Mouse (Mus musculus) MEL (cell line): ENCODE data around the gene Pcgf3. TPM values are rescaled to one million over a fixed set of nuclear protein-coding genes. Genes with fewer than 3 reads are reported as not detected.

Experiments used
- DNase-seq: peaks from one replicate; pipeline ENCODE4 v3.0.0; 2011; ENCODE audit warnings: low read depth, low spot score
- H3K27ac ChIP-seq: 2 replicates; pipeline ENCODE4 v1.5.1; 2012; ENCODE audit warnings: low read depth, mild to moderate bottlenecking, control low read depth, low read length, moderate library complexity; ENCODE audit not compliant: control insufficient read depth
- H3K27me3 ChIP-seq, 2 experiments: fragments of 150-350 bp in 1 of 2; sonication (generic) in 1 of 2; 2 replicates each; pipeline ENCODE4 v1.6.1; 2012; ENCODE audit warnings: low read length in 2 of 2, mild to moderate bottlenecking in 2 of 2, improper control_type of control experiment in 1 of 2, moderate library complexity in 1 of 2; ENCODE audit not compliant: insufficient read depth in 2 of 2, control insufficient read depth in 1 of 2
- H3K36me3 ChIP-seq, 2 experiments: 2 replicates each; pipeline ENCODE4 v1.6.1; 2012 to 2014; ENCODE audit warnings: low read length in 2 of 2, improper control_type of control experiment in 1 of 2, inconsistent platforms in 1 of 2, mild to moderate bottlenecking in 1 of 2; ENCODE audit not compliant: insufficient read depth in 2 of 2, control insufficient read depth in 1 of 2
- H3K4me1 ChIP-seq, 2 experiments: fragments of 150-350 bp in 1 of 2; sonication (generic) in 1 of 2; 2 replicates each; pipeline ENCODE4 v1.6.1; 2012; ENCODE audit warnings: low read length in 2 of 2, improper control_type of control experiment in 1 of 2, mild to moderate bottlenecking in 1 of 2; ENCODE audit not compliant: insufficient read depth in 2 of 2, control insufficient read depth in 1 of 2
- H3K4me3 ChIP-seq, 2 experiments: fragments of 150-350 bp in 1 of 2; sonication (generic) in 1 of 2; 2 replicates each; pipeline ENCODE4 v1.5.1; 2012; ENCODE audit warnings: low read depth in 2 of 2, low read length in 2 of 2, mild to moderate bottlenecking in 2 of 2, moderate library complexity in 2 of 2, control low read depth in 1 of 2, improper control_type of control experiment in 1 of 2; ENCODE audit not compliant: control insufficient read depth in 1 of 2, insufficient read depth in 1 of 2
- H3K79me2 ChIP-seq: 2 replicates; pipeline ENCODE4 v1.6.1; 2012; ENCODE audit warnings: mild to moderate bottlenecking, low read length, moderate library complexity; ENCODE audit not compliant: control insufficient read depth, poor library complexity, insufficient read depth
- H3K9ac ChIP-seq: 2 replicates; pipeline ENCODE4 v1.6.1; 2012; ENCODE audit warnings: low read depth, mild to moderate bottlenecking, control low read depth, low read length, moderate library complexity; ENCODE audit not compliant: control insufficient read depth, poor library complexity, severe bottlenecking
- H3K9me3 ChIP-seq: fragments of 150-350 bp; sonication (generic); replicated peaks from 2 replicates; pipeline ENCODE4 v1.6.1; 2012; ENCODE audit warnings: mild to moderate bottlenecking, low read length, improper control_type of control experiment, moderate library complexity; ENCODE audit not compliant: insufficient read depth
- CHD1 ChIP-seq: IDR thresholded peaks from 2 replicates; pipeline ENCODE4 v1.6.1; 2012; ENCODE audit warnings: low read depth, mild to moderate bottlenecking, inconsistent platforms, low read length, improper control_type of control experiment
- CHD2 ChIP-seq: IDR thresholded peaks from 2 replicates; pipeline ENCODE4 v1.6.1; 2011; ENCODE audit warnings: low read length, improper control_type of control experiment
- E2F4 ChIP-seq: IDR thresholded peaks from 2 replicates; pipeline ENCODE4 v1.6.1; 2011; ENCODE audit warnings: low read depth, low read length, improper control_type of control experiment, borderline replicate concordance
- HCFC1 ChIP-seq: IDR thresholded peaks from 2 replicates; pipeline ENCODE4 v1.6.1; 2012; ENCODE audit warnings: low read depth, mild to moderate bottlenecking, inconsistent platforms, low read length, improper control_type of control experiment, moderate library complexity
- KAT2A ChIP-seq: conservative IDR thresholded peaks from 2 replicates; pipeline ENCODE4 v1.6.1; 2012; ENCODE audit warnings: low read depth, low read length, improper control_type of control experiment, inconsistent platforms
- MAFK ChIP-seq: IDR thresholded peaks from 2 replicates; pipeline ENCODE4 v1.6.1; 2011; ENCODE audit warnings: low read depth, mild to moderate bottlenecking, low read length, improper control_type of control experiment, borderline replicate concordance
- MAZ ChIP-seq: IDR thresholded peaks from 2 replicates; pipeline ENCODE4 v1.6.1; 2012; ENCODE audit warnings: low read depth, mild to moderate bottlenecking, inconsistent platforms, low read length, improper control_type of control experiment
- MEF2A ChIP-seq: IDR thresholded peaks from 2 replicates; pipeline ENCODE4 v1.6.1; 2014; ENCODE audit warnings: low read depth, mild to moderate bottlenecking, inconsistent platforms, low read length, improper control_type of control experiment; ENCODE audit not compliant: poor library complexity, insufficient replicate concordance, severe bottlenecking; ENCODE audit errors: extremely low read depth
- MXI1 ChIP-seq: IDR thresholded peaks from 2 replicates; pipeline ENCODE4 v1.6.1; 2011; ENCODE audit warnings: mild to moderate bottlenecking, low read depth, low read length, improper control_type of control experiment
- NRF1 ChIP-seq: IDR thresholded peaks from 2 replicates; pipeline ENCODE4 v1.6.1; 2014; ENCODE audit warnings: low read depth, mild to moderate bottlenecking, inconsistent platforms, low read length, improper control_type of control experiment, moderate library complexity; ENCODE audit not compliant: poor library complexity, insufficient read depth, severe bottlenecking
- POLR2A ChIP-seq, 2 experiments: IDR thresholded peaks; 2 replicates each; pipeline ENCODE4 v1.6.1; 2011 to 2012; ENCODE audit warnings: low read length in 2 of 2, mild to moderate bottlenecking in 2 of 2, control low read depth in 1 of 2, improper control_type of control experiment in 1 of 2, low read depth in 1 of 2, moderate library complexity in 1 of 2; ENCODE audit not compliant: control insufficient read depth in 1 of 2, insufficient read depth in 1 of 2, poor library complexity in 1 of 2
- POLR2AphosphoS5 ChIP-seq: IDR thresholded peaks from 2 replicates; pipeline ENCODE4 v1.6.1; 2012; ENCODE audit warnings: low read depth, borderline replicate concordance, mild to moderate bottlenecking, inconsistent platforms, low read length, moderate library complexity, mixed read lengths
- RCOR1 ChIP-seq: IDR thresholded peaks from 2 replicates; pipeline ENCODE4 v1.6.1; 2012; ENCODE audit warnings: low read depth, mild to moderate bottlenecking, inconsistent platforms, low read length, improper control_type of control experiment
- TCF12 ChIP-seq: IDR thresholded peaks from 2 replicates; pipeline ENCODE4 v1.6.1; 2014; ENCODE audit warnings: low read depth, mild to moderate bottlenecking, inconsistent platforms, low read length, improper control_type of control experiment, moderate library complexity
- USF1 ChIP-seq: IDR thresholded peaks from 2 replicates; pipeline ENCODE4 v1.6.1; 2014; ENCODE audit warnings: low read depth, mild to moderate bottlenecking, inconsistent platforms, low read length, improper control_type of control experiment, moderate library complexity
- USF2 ChIP-seq, 2 experiments: IDR thresholded peaks; 2 replicates each; pipeline ENCODE4 v1.6.1; 2011 to 2012; ENCODE audit warnings: improper control_type of control experiment in 2 of 2, low read length in 2 of 2, borderline replicate concordance in 1 of 2, inconsistent platforms in 1 of 2, low read depth in 1 of 2, mild to moderate bottlenecking in 1 of 2; ENCODE audit not compliant: insufficient read depth in 1 of 2
- ZKSCAN1 ChIP-seq: IDR thresholded peaks from 2 replicates; pipeline ENCODE4 v1.6.1; 2012; ENCODE audit warnings: low read depth, mild to moderate bottlenecking, inconsistent platforms, low read length, improper control_type of control experiment, moderate library complexity
- ZMIZ1 ChIP-seq: IDR thresholded peaks from 2 replicates; pipeline ENCODE4 v1.6.1; 2012; ENCODE audit warnings: low read depth, mild to moderate bottlenecking, inconsistent platforms, low read length, improper control_type of control experiment, moderate library complexity
- polyA plus RNA-seq, 2 experiments: library from polyadenylated mRNA; stranded (reverse) in 1 of 2; unstranded in 1 of 2; fragments of >175 nt in 1 of 2; fragments of >200 nt in 1 of 2; gene quantifications; 2 replicates each; pipeline versions ENCODE4 v1.2.1 to v1.2.4; 2012; ENCODE audit warnings: low replicate concordance in 2 of 2, low read depth in 1 of 2; ENCODE audit not compliant: insufficient read length in 2 of 2, insufficient read depth in 1 of 2, missing spikeins in 1 of 2
- total RNA-seq: library from RNA; depleted of rRNA; stranded (reverse); fragments of 300-350 nt; gene quantifications from 2 replicates; pipeline ENCODE4 v1.2.3, GENCODE M21; 2012

Pcgf3 gene
- total and polyA plus RNA-seq, 3 experiments: 7.3 to 26.4 TPM; not detected in 1

GRCm38 (mm10) chr5:108433804-108434587 lies 27.0 kb upstream of the Pcgf3 start, which contains the start of gene Atp5k (continued):
- TF ChIP-seq USF2 (IDR thresholded peaks at IDR 0.05; ENCODE audit: borderline replicate concordance in 1 of 2, insufficient read depth in 1 of 2, low read depth in 1 of 2, low read length in 2 of 2) (no peak), MEF2A (no peak), CHD2 (0 out of 2 replicates have a peak, but pooled peaks have one; percentile 42), POLR2AphosphoS5 (no peak), MAZ (peak; percentile 49; the same call in 1 of the 2 replicates), TCF12 (peak; percentile 65), NRF1 (peak; percentile 89), ZMIZ1 (peak; percentile 83), KAT2A (peak; percentile 77), MXI1 (peak; percentile 76), MAFK (no peak), CHD1 (no peak), E2F4 (no peak; the same call in 1 of the 2 replicates), POLR2A (IDR thresholded peaks at IDR 0.05; ENCODE audit: control insufficient read depth in 1 of 2, insufficient read depth in 1 of 2, low read depth in 1 of 2, low read length in 2 of 2, poor library complexity in 1 of 2) (peak; percentile 56 to 96; a peak in 3 of 4 replicates)

GRCm38 (mm10) chr5:108436101-108436500 lies 24.9 kb upstream of the Pcgf3 start:
- Histone ChIP-seq H3K9me3 (no peaks in the 10 kb centered on the region), H3K79me2 (peaks cover 13% of the 10 kb centered on the region)

More at GRCm38 (mm10) chr5:108436101-108436500, 24.9 kb upstream of the Pcgf3 start:
- no peak for TF ChIP-seq RCOR1
- TF ChIP-seq ZKSCAN1: no peak
- no peak for TF ChIP-seq USF1
- TF ChIP-seq ZMIZ1: no peak
- no peak for TF ChIP-seq MAZ
- TF ChIP-seq HCFC1: no peak
- no peak for DNase-seq
- H3K4me1 ChIP-seq: peaks cover 0 to 13% of the 10 kb centered on the region in 2 experiments; a peak in 2 of 4 replicates
- no peak overlapping the region for H3K27ac ChIP-seq
- no peak overlapping the region for H3K4me3 ChIP-seq
- no peak overlapping the region for H3K9ac ChIP-seq
- peaks cover 2% of the 10 kb centered on the region in 2 experiments; a peak in 2 of 4 replicates for H3K27me3 ChIP-seq
- peaks cover 0 to 3% of the 10 kb centered on the region in 2 experiments for H3K36me3 ChIP-seq
